Mouse (Mus musculus): ENCODE data around the gene Antxr2.

Antxr2 gene

DNA sequence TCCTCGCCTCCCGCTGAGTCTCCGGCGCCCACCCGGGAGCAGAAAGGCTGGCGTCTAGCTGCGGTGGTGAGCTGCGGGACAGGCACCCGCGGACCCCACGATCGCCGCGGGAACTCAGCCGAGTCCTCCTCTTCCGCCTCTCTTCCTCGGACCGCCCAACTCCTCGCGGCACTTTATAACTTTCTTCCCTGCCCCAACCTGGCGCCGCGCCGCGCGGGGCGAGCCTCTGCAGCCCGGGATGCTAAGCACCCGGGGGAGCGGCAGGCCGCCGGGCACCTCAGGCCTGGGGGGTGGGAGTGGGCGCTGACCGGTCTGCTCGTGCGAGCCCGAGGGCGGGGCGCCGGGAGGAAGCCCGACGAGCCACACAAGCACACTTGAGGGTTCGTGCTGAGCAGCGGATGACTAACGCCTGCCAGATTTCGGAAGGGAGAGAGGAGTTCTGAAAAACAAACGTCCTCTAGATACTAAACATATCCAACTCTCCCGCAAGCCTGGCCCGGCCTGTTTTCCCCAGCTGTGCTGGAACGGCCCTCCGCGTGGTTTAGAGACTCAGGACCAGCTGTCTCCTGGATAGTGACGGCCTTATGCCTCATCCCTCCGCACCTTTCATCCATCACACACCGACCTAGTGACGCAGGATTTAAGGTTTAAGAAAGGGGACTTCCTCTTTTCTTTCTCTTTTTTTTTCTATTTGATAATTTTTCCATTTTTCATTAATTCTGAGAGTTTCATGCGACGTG, at the start of gene Antxr2:
TSS of gene Antxr2 (minus strand) at position 142 of the 740 bp plus-strand sequence.
- DNase-seq = peak; percentile 39

DNA sequence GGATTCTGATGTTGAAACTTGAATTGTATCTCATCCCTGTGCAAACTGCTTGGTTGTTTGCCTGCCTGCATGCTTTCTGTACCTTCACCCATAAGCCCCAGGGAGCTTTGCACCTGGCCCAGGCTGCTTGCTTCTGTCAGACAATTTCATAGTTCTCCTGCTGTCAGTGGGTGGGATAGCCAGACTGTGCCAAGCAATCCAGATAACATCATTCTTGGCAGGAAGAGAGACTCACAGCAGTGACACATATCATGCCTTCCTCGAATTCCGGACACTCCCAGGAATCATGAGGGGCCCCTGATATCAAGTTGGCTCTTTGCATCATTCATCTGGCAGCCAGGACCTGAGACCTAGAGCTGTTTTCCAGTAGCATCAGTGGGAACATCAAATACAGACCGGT, 45.8 kb upstream of the Antxr2 start:
- no peak for DNase-seq

DNA sequence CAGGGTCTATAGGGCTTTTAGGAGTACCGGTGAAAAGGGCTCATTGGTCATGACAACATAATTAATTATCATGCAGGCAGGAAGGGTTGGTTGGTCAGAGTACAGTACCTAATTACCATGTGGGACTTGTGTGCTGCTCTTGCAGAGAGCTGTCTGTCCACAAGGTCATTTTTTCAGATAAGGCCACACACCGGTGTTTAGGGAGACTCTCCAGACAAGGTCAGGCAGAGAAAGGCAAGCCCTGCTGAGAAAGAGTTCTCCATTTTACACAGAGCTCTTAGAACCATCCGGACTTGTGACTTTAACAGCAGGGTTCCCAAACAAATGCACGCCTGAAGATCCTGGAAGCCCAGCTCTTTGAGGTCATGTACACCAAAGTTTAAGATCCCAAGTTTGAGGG, 38.3 kb upstream of the Antxr2 start:
- no peak for DNase-seq

DNA sequence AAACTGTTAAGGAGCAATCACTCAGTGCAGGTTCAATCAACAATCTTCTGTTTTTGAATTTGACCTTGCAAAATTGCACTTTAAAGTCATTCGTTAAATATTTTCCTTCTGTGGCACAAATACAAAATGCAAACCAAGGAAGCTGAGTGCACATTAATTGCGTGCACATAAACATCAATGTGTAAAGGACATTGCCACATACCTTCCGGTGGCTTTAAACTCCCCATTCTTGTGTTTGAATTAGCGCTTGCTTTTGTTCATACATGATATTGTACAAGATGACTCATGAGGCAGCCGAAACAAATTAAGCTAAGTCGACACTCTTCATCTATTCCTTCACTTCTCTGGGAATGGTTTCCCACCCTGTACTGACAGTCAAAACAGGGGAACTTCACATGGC, 24.4 kb upstream of the Antxr2 start:
- DNase-seq = no peak

DNA sequence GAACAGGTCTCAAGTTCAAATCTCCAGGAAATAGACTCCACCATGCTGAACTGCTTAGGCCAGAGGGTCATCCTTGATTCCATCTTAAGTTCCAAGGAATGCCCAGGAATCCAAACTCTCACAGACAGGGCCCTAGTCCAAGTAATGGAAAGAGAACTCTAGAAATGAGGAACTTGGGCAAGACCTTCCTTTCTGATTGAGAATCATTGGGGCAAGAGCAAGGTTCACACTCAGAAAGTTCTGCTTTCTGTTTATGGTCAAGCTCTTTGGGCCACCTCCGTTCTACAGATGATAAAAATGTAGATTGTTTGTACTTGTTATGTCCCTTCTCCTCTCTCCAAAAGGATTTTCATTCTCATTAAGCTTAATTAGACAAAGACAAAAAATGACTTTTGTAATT, 24.0 kb upstream of the Antxr2 start:
- DNase-seq = no peak

DNA sequence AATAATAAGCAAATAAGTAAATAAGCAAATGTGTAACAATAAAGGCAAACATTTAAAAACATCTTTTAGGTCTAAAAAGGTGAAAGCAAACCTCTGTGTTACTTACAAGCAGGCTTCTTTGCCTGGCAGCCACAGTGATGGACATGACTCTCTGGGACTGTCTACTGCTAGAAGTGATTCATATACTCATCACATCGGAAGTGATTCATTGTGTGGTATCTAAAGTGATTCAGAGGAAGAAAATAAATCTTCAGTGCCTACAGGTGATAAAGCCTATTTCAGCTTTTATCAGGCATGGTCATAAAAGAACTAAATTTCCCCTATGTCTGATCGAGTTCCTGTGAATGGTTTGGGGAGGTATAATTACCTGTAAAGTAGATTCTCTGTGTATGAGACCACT, 4.1 kb upstream of the Antxr2 start:
- no peak for DNase-seq

DNA sequence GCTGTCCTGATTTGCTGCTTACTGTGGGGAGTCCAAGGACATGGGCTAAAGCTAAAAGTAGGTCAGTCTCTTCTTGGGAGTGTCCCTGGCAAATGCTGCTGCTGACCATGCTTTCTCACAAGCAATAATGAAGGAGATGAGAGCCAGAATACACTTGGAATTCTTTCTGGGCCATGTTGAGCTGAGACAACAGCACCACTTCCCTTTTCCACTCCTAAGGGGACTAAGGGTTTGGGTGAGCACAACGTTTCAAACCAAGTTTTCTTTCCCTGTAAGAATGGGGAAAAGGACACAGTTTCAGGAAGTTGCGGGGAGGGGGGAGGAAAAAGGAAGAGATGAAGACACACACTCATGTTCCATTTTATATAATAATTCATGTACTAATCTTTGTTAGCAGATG, 3.4 kb upstream of the Antxr2 start:
- DNase-seq = no peak

DNA sequence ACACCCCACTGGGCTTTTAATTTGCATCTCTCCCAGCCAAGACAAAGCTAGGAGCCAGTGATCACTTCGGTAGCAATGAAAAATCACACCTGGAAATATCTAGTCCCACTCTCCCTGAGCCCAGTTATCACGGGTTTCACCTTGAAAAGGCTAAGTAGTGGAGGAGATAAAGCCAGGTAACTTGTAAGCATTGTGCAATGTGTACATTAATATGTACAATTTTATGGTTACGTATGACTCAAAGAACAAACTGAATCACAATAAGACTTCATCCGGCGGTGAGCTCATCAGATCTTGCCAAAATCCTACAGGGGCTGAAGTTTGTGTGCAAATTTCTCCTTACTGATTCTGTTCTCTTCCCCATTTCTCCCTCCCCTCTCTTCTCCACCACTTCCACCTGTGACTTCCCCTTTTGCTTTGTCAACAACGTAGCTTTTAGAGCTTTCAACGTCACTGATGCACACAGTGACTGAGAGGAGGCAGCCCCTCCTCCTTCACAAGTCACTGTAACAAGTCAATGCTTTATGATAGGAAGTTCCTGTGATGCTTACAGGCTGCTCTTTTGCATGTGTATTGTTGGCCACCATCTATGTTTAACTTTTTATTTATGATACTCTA, 2.1 kb upstream of the Antxr2 start:
- DNase-seq = no peak

DNA sequence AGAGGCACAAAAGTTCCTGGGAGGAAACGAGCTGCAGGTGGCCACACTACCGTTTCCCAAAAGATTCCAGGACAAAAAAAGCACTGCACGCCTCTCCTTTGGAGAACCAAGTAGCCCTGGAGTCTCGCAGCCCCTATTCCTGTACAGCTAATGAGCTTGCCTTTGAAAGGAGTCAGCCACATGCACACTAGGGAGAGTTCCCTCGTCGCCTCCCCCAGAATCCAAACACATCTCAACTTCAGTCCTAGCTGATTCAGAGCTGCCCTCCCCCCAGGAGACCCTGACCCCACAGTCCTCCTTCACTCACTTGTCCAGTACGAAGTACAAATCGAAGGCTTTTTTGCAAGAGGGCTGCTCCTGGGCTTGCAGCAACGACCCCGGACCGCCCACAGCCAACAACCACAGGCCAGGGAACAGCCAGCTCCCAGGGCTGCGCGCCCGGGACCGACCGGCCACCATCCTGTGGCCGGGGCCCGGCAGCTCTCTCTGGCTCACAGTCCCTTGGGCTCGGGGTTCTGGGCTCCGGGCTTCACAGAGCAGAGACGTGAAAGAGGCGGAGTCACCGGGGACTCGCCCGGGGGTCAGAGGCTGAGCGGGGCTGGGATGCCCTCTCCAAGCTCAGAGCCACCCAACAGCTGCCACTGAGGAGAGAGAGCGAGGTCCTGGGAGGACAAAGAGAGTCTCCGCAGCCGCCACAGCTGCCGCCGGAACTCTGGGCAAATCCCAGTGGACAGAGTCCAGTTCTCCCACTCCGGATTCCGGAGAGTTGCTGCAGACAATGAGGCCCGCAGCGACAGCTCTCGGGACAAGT, 547 bp downstream of the Antxr2 start:
- peak; percentile 38 for DNase-seq

DNA sequence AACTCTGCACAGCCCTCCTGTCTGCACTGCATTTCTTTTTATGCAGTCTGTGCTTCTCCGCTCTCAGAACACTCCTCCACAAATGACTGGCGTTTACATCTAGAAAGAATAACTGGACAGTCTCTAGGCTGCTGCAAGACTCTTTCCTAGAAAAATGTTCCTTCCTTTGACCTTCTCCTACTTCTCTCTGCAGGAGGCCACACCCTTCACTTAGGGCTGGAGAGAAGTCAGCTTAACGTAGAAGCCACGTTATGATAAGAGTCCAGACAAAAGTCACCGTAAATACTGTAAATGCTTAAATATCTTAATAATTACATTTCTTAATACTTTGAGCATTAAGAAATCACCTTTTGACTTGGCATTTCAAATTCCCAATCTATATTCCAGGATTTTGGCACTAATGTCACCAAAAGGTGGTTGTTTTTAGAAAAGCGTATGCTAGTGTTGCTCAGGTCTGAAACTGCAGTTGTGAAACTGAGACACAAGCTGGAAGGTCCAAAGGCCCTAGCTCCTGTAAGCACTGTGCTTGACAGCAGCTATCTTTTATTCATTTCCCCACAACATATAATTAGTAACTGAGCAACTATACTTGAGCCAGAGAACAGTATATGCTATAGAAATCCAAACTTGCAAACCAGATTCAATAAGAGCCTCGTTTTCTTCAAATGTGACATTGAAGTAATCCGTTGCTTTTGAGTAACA, 3.0 kb downstream of the Antxr2 start:
- no peak for DNase-seq

DNA sequence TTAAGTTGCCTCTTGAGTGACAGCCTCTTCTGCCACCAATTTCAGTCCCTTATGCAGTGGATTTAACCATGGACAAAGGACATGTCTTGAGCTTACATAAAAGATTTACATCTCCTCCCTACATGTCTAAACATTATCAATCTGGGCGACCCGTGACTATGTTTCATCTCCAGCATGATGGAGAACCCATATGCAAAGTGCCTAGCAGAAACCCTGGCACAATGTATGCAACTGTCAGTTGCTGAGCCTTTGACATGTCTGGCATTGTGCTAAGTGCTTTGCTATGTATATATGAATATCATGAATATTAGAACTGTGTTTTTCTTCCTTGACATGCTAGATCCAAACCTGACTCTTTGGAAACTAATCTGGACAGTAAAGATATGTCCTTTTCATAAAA, 4.9 kb downstream of the Antxr2 start:
- DNase-seq = no peak

DNA sequence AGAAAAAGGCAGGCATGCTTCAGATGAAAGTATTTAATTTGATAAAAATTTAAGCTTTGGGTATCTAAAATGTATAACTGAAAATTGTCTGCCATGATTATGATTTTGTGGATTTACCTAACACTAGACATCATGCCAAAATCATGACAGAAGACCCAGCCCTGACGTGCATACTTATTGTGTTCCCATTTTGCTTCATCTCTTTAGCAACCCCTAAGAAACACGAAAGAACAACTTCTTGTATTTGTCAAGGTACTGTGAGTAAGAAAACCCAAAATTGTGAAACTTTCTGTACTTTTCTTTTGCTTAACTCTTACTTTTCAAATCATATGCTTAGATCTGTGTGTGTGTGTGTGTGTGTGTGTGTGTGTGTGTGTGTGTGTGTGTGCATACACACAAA, 6.3 kb downstream of the Antxr2 start:
- no peak for DNase-seq

DNA sequence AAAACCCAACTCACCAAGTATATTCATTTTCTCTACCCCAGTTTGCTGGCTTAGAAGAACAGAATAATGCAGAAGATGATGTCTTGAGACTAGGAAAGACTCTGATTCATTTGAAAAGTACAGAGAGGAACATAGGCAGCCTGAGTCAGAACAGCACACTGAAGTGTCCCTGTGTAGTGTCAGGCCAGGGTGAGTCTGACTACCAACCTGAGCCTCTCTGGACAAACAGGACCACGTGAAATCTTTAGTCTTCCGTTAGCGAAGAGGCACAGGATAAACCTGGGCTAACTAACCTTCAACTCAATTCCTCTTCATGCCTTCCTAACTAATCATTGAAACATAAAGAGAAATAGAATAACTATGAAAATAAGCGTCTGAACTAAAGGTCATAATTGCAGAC, 9.3 kb downstream of the Antxr2 start:
- no peak for DNase-seq

DNA sequence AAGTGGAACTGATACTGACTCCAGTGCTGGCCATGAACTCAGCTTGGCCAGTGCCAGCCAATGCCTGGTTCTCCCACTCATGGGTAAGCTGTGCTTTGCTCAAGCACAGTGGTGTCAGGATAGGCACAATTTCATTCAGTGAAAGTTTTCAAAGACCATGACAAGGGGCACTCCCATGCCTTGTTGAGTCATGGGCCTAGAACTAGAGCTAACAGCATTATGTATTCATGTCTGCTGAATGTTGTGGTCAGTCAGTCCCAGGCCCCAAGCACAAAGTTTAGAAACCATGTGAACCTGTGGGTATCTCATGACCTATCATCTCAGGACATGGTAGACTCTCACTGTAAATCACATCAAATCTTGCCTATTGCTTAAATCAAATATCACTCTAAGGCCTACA, 10.2 kb downstream of the Antxr2 start:
- no peak for DNase-seq

DNA sequence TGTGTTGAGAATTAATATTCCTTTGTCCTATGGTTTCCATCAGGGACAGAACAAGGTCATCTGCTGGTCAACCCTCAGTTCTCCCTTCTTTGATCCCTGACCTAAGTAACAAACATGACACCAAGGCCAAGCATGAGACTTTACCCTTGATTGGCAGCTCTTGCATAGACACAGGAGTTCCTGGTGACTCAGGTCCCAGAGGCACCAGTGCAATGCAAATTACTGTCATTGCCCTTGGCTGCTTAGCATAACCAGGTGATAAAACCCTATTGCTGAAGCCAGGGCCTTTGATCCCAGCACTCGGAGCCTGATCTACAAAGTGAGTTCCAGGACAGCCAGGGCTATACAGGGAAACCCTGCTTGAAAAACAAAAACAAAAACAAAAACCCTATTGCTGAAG, 11.4 kb downstream of the Antxr2 start:
- DNase-seq = no peak

DNA sequence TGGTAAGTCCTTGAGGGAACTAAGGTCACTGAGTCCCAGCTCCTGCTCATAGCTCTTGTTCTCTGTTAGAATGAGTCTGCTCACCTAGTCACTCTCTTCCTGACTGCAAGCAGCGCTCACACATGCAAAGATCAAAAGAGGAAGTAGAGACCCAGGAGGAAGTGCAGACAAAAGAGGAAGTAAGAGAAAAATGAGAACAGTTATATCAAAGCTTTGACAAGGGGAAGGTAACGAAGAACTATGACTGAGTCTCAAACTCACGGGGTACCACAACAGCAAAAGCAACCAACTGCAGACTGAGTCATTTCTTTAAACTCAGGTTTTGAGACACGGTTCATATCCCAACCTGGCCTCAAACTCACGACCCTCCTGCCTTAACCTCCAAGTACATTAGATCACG, 12.7 kb downstream of the Antxr2 start:
- no peak for DNase-seq

DNA sequence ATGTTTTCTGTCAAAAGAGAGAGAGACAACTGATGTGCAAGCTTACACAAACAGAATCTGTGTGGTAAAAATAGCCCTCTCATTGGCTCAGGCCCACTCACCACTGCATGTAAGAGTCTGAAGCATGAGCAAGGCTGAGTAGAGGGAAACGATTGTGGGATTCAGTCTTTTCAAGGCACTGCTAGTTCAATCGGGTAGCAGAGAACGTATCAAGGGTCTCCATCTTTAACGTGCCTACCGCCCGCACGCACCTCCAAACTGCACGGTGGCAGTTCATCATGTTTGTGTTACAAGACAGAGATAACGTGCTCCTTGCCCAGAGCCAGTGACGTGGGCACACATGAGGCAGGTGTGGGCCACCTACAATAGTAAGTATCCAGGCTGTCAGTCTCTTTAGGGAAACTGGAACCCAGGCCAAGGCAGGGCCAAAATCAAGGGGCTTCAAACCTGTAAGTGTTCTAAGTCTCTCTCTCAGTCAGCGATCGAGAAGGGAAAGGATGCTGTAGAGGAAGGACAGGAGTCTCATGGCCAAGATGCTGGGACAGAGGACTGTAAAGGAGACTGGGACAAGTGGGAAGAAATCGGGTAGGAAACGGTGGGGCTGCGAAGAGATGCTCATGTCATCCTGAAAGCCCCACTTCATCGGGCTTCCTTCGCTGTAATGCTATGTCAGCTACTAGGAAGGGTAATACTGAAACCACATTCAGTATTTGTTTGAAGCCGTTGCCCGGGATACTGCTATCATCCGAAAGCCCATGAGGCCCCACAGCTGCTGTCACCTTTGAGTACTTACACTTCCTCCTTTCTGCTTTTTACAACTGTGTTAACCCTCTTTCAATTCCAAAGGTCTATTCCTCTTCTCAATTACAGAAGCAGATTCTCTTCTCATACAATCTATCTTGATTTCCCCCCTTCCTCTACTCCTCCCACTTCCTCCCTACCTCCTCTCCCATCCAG, 14.3 kb downstream of the Antxr2 start:
- DNase-seq = no peak

DNA sequence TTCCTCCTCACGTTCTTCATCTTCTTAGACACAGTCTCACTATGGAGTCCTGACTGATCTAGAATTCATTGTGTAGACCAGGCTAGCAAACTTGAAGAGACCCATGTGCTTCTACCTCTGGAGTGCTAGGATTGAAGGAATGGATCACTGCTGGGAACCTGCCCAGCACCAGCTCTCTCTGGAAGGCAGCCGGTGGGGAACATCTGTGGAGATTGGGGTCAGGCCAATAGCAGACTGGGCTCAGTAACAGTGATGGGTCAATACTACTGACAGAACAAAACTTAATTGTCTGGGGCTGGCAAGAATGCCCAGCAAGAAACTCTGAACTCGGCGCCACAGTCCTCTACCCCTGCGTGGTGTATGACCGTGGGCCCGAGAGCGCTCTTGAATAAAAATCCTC, 25.1 kb downstream of the Antxr2 start:
- no peak for DNase-seq

DNA sequence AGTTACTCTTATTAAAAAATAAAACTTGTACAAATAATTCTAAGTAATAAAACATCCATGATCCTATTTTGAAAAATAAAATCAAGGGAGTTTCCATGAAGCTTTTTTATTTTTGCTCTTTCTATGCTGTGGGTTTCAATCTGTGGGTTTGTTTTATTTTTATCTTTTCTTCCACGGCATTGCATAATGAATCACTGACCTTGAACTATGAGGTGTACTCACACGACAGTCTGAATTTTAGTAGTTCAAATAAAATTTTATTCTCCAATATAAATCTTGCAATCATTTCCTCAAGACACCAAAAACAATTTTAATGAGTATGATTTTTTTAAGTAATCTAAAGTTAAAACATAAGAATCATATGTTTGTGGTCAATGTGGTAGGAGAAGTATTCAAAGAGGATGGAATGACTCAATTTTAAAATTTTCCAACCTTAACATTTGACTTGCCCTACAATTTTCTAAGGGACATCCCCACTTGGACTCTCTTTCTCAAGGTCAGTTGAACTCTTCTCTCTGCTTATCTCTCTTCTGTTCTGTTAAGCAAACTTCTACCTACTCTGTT, 31.5 kb downstream of the Antxr2 start:
- no peak for DNase-seq

DNA sequence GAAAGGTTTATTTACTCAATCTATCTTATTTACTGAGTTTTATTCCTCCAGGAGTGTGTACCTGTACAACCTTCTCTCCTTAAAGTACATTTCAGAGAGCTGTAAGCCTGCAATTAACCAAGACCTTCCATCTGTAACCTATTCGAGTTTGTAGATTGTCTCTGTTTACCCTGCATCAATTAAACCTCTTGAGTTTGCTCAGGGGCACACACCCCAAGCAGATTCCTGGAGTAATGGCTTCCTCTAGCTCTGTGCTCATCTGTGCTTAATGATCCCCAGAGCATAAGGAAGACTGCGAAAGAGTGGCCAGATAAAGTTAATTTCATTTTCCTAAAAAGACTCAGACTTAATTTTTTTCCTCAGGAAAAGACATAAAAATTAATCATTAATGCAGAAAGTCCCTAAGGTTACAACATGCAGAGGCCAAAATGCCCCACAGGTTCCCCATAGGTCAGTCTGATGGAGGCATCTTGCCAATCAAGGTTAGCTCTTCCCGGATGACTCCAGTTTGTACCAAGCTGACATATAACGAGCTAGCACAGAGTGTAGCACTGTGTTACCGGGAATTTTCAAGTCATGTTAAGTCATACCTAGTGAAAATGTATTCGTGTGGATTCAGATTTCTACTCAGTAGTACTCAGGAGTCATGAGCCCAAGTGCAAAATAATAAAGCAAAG, 34.2 kb downstream of the Antxr2 start:
- DNase-seq = no peak

DNA sequence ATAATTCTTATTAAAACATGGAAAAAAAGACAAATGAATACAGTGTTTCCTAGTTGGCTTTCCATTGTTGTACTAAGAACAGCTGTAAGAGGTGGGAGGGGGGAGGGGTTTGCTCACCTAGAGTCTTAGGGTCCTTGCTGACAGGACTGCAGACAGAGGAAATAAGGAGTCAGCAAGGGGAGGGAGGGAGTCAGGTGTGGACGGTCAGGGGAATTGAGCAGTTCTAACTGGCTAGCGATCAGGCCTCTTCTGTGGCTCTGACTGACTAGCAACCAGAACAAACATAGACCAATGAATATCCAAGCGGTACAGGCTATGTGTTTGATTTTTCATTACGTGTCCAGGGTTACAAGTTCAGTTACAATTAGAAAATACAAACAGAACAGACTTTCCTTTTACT, 35.0 kb downstream of the Antxr2 start:
- no peak for DNase-seq
